Comparison of ENCODE assay signal across 23 mouse cellular contexts in genomic region chr2:127531592-127531991, GRCm38 (mm10). TPM values are rescaled to one million over a fixed set of nuclear protein-coding genes. Genes with fewer than 3 reads are reported as not detected.
DNase-seq lines count a peak whose midpoint lies in the region; ATAC-seq and TF ChIP-seq lines count a peak whose summit lies in the region.
"Had no signal": no experiment of that assay in that cellular context is flagged by ENCODE, and none has a peak within 500 bp of the region (broad histone marks: within the 10 kb centered on the region; RNA-seq: fewer than 3 reads in every experiment).

No protein-coding gene starts in this region.

- no peaks in the 10 kb centered on the region for H3K27me3 ChIP-seq in hindbrain, embryonic 15.5 days
- H3K27me3 ChIP-seq in hindbrain, embryonic 14.5 days (ENCODE audit: control insufficient read depth, insufficient read depth, low read length), result no peaks in the 10 kb centered on the region
- H3K27me3 ChIP-seq in lung, embryonic 14.5 days (ENCODE audit: insufficient read depth, low read length), result no peaks in the 10 kb centered on the region
- H3K27me3 ChIP-seq: embryonic facial prominence, embryonic 15.5 days had no signal

- H3K4me2 ChIP-seq in hindbrain, embryonic 15.5 days, result no peak overlapping the region
- no peak overlapping the region for H3K4me2 ChIP-seq in hindbrain, embryonic 14.5 days (replicated peaks)
- no peak overlapping the region for H3K4me2 ChIP-seq in lung, embryonic 14.5 days
- H3K4me2 ChIP-seq: embryonic facial prominence, embryonic 12.5 days; embryonic facial prominence, embryonic 15.5 days; heart, embryonic 11.5 days; hindbrain, embryonic 13.5 days; intestine, embryonic 15.5 days had no signal

- no peak for TF ChIP-seq CTCF in lung, embryonic 14.5 days (IDR thresholded peaks at IDR 0.05; ENCODE audit: low read depth)

- H3K4me3 ChIP-seq in hindbrain, embryonic 15.5 days, result no peak overlapping the region
- no peak overlapping the region for H3K4me3 ChIP-seq in hindbrain, embryonic 14.5 days (replicated peaks; ENCODE audit: low read length)
- H3K4me3 ChIP-seq in lung, embryonic 14.5 days (ENCODE audit: low read depth, low read length), result no peak overlapping the region
- H3K4me3 ChIP-seq: embryonic facial prominence, embryonic 12.5 days; embryonic facial prominence, embryonic 15.5 days; gastrocnemius, adult 2 months; hindbrain, embryonic 13.5 days; intestine, embryonic 15.5 days had no signal

- H3K4me1 ChIP-seq in hindbrain, embryonic 15.5 days (replicated peaks), result no peaks in the 10 kb centered on the region
- H3K4me1 ChIP-seq in hindbrain, embryonic 14.5 days (replicated peaks; ENCODE audit: control insufficient read depth, insufficient read depth, low read length), result no peaks in the 10 kb centered on the region
- no peaks in the 10 kb centered on the region for H3K4me1 ChIP-seq in lung, embryonic 14.5 days (ENCODE audit: insufficient read depth)
- H3K4me1 ChIP-seq: embryonic facial prominence, embryonic 12.5 days; embryonic facial prominence, embryonic 15.5 days; hindbrain, embryonic 13.5 days; intestine, embryonic 15.5 days had no signal

- H3K9me3 ChIP-seq in hindbrain, embryonic 15.5 days, result no peaks in the 10 kb centered on the region
- H3K9me3 ChIP-seq in hindbrain, embryonic 14.5 days (ENCODE audit: control insufficient read depth, low read length), result no peaks in the 10 kb centered on the region
- H3K9me3 ChIP-seq in lung, embryonic 14.5 days (ENCODE audit: low read depth, low read length), result no peaks in the 10 kb centered on the region
- H3K9me3 ChIP-seq: embryonic facial prominence, embryonic 12.5 days; embryonic facial prominence, embryonic 15.5 days; hindbrain, embryonic 13.5 days; intestine, embryonic 15.5 days had no signal

- peak; percentile 34; the same call in 1 of the 2 replicates for ATAC-seq in hindbrain, embryonic 15.5 days (ENCODE audit: low FRiP score, low read depth)
- no peak for ATAC-seq in hindbrain, embryonic 14.5 days (ENCODE audit: low FRiP score)
- no peak; the same call in 1 of the 2 replicates for ATAC-seq in lung, embryonic 14.5 days (ENCODE audit: insufficient read depth)
- ATAC-seq: activated CD4-positive, CD25-positive, alpha-beta regulatory T cell, adult 4 months; CD4-positive, CD25-positive, alpha-beta regulatory T cell, adult 4 months; forebrain, embryonic 14.5 days; forebrain, postnatal 0 days; intestine, embryonic 15.5 days had no signal

- no peak overlapping the region for H3K9ac ChIP-seq in hindbrain, embryonic 15.5 days
- no peak overlapping the region for H3K9ac ChIP-seq in hindbrain, embryonic 14.5 days
- H3K9ac ChIP-seq in lung, embryonic 14.5 days, result no peak overlapping the region
- H3K9ac ChIP-seq: embryonic facial prominence, embryonic 12.5 days; embryonic facial prominence, embryonic 15.5 days; forebrain, postnatal 0 days; hindbrain, embryonic 13.5 days; intestine, embryonic 15.5 days had no signal

- 78% methylated on average over 2 of the region's 2 CpGs for WGBS in hindbrain, embryonic 15.5 days
- 89% methylated on average over 2 of the region's 2 CpGs for WGBS in hindbrain, embryonic 14.5 days
- 67% methylated on average over 2 of the region's 2 CpGs for WGBS in lung, embryonic 14.5 days

- H3K36me3 ChIP-seq in hindbrain, embryonic 15.5 days, result no peaks in the 10 kb centered on the region
- H3K36me3 ChIP-seq in hindbrain, embryonic 14.5 days (replicated peaks; ENCODE audit: control insufficient read depth, insufficient read depth), result no peaks in the 10 kb centered on the region
- H3K36me3 ChIP-seq in lung, embryonic 14.5 days (ENCODE audit: insufficient read depth), result no peaks in the 10 kb centered on the region
- H3K36me3 ChIP-seq: embryonic facial prominence, embryonic 12.5 days; embryonic facial prominence, embryonic 15.5 days; hindbrain, embryonic 13.5 days; intestine, embryonic 15.5 days had no signal

- DNase-seq in hindbrain, embryonic 14.5 days (ENCODE audit: low spot score), result no peak
- DNase-seq in lung, embryonic 14.5 days, result peak; percentile 45
- DNase-seq in lung, adult 18-20 months, result no peak
- peak; percentile 28 for DNase-seq in lung, postnatal 10 days
- no peak for DNase-seq in lung, postnatal 14 days
- no peak for DNase-seq in adrenal gland, adult (ENCODE audit: inconsistent age in 2 of 2, low spot score in 1 of 2)
- DNase-seq: cerebellum, adult 8-10 months; cerebellum, postnatal 25 days; forebrain, postnatal 0 days; gastrocnemius, adult 2 months; gastrocnemius, postnatal 14 days; heart, adult 11 months had no signal

- no peak overlapping the region for H3K27ac ChIP-seq in hindbrain, embryonic 15.5 days (replicated peaks)
- H3K27ac ChIP-seq in hindbrain, embryonic 14.5 days, result no peak overlapping the region
- H3K27ac ChIP-seq in lung, embryonic 14.5 days (ENCODE audit: low read depth), result no peak overlapping the region
- H3K27ac ChIP-seq: embryonic facial prominence, embryonic 12.5 days; embryonic facial prominence, embryonic 15.5 days; gastrocnemius, adult 2 months; hindbrain, embryonic 13.5 days; intestine, embryonic 15.5 days had no signal

RNA-seq across cellular contexts. Expression of gene Prom2, which starts 9.7 kb away (rescaled TPM):
- polyA plus RNA-seq in hindbrain, embryonic 15.5 days (2015; fragmentation: Nextera tagmentation; extraction: Ambion mirVana), result 0.09 and 0.10 TPM in 2 replicates
- polyA plus RNA-seq in hindbrain, embryonic 14.5 days (2014; fragmentation: Nextera tagmentation; extraction: Ambion mirVana), result 0.04 TPM in 1 of 2 replicates, not detected in the other
- 1.6 and 1.8 TPM in 2 replicates for polyA plus RNA-seq in lung, embryonic 14.5 days (2014; fragmentation: Nextera tagmentation; extraction: Ambion mirVana)
- polyA plus RNA-seq: activated CD4-positive, CD25-positive, alpha-beta regulatory T cell, adult 4 months; C2C12; CD4-positive, CD25-positive, alpha-beta regulatory T cell, adult 4 months; forebrain, postnatal 0 days; heart, embryonic 11.5 days; heart, embryonic 14.5 days had no signal

RNA-seq across cellular contexts. Expression of gene Kcnip3, which starts 9.7 kb away (rescaled TPM):
- 11.0 and 13.9 TPM in 2 replicates for polyA plus RNA-seq in hindbrain, embryonic 15.5 days (2015; fragmentation: Nextera tagmentation; extraction: Ambion mirVana)
- polyA plus RNA-seq in hindbrain, embryonic 14.5 days (2014; fragmentation: Nextera tagmentation; extraction: Ambion mirVana), result 14.2 and 19.0 TPM in 2 replicates
- 8.1 and 8.5 TPM in 2 replicates for polyA plus RNA-seq in lung, embryonic 14.5 days (2014; fragmentation: Nextera tagmentation; extraction: Ambion mirVana)
- polyA plus RNA-seq: CD4-positive, CD25-positive, alpha-beta regulatory T cell, adult 4 months had no signal

RNA-seq across cellular contexts. Expression of gene Zfp661, which starts 55.3 kb away (rescaled TPM):
- polyA plus RNA-seq in hindbrain, embryonic 15.5 days (2015; fragmentation: Nextera tagmentation; extraction: Ambion mirVana), result 7.1 and 7.2 TPM in 2 replicates
- polyA plus RNA-seq in hindbrain, embryonic 14.5 days (2014; fragmentation: Nextera tagmentation; extraction: Ambion mirVana), result 7.0 and 7.1 TPM in 2 replicates
- 4.4 and 4.9 TPM in 2 replicates for polyA plus RNA-seq in lung, embryonic 14.5 days (2014; fragmentation: Nextera tagmentation; extraction: Ambion mirVana)

RNA-seq across cellular contexts. Expression of gene Mrps5, which starts 55.4 kb away (rescaled TPM):
- polyA plus RNA-seq in hindbrain, embryonic 15.5 days (2015; fragmentation: Nextera tagmentation; extraction: Ambion mirVana), result 130 and 142 TPM in 2 replicates
- 123 and 128 TPM in 2 replicates for polyA plus RNA-seq in hindbrain, embryonic 14.5 days (2014; fragmentation: Nextera tagmentation; extraction: Ambion mirVana)
- polyA plus RNA-seq in lung, embryonic 14.5 days (2014; fragmentation: Nextera tagmentation; extraction: Ambion mirVana), result 127 and 133 TPM in 2 replicates

Comparison
In these comparisons a context has a peak if more than half of its experiments do, and no peak if none do; other contexts are left out.
1. DNase-seq: peak in lung, embryonic 14.5 days (single experiment) and lung, postnatal 10 days (single experiment); none in hindbrain, embryonic 14.5 days (single experiment), lung, adult 18-20 months (0 of 2), lung, postnatal 14 days (single experiment) and adrenal gland, adult (0 of 2).